ENCODE assay signal across 28 mouse cellular contexts in the genomic region with DNA sequence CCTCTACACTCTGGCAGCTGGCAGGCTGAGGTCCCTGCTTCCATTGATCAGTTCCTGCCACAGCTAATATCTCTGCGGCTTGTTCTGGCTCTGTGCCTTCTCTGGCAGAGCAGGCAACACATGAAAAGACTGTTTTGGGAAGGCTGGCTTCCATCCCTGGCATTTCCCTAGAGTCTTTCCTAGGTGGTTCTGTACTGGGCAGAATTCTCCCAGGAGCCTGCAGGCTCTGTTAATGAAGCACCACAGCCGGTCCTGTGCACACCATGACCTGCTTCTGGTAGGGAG. TPM values are rescaled to one million over a fixed set of nuclear protein-coding genes. Genes with fewer than 3 reads are reported as not detected.
DNase-seq lines count a peak whose midpoint lies in the region; ATAC-seq lines count a peak whose summit lies in the region.
"Had no signal": no experiment of that assay in that cellular context is flagged by ENCODE, and none has a peak within 500 bp of the region (broad histone marks: within the 10 kb centered on the region; RNA-seq: fewer than 3 reads in every experiment).

No protein-coding gene starts in this region.

- H3K9ac ChIP-seq in forebrain, embryonic 14.5 days (ENCODE audit: low read length): no peak overlapping the region
- H3K9ac ChIP-seq: embryonic facial prominence, embryonic 15.5 days; hindbrain, embryonic 14.5 days; liver, embryonic 15.5 days; midbrain, embryonic 12.5 days; stomach, embryonic 15.5 days had no signal

- no peak overlapping the region for H3K27ac ChIP-seq in forebrain, embryonic 14.5 days (ENCODE audit: low read depth, low read length)
- H3K27ac ChIP-seq in forebrain, embryonic 10.5 days: no peak overlapping the region
- H3K27ac ChIP-seq: embryonic facial prominence, embryonic 15.5 days; hindbrain, embryonic 14.5 days; liver, embryonic 15.5 days; midbrain, embryonic 12.5 days; stomach, embryonic 15.5 days had no signal

- no peaks in the 10 kb centered on the region for H3K9me3 ChIP-seq in forebrain, embryonic 14.5 days (replicated peaks; ENCODE audit: control insufficient read depth, low read length)
- no peaks in the 10 kb centered on the region for H3K9me3 ChIP-seq in forebrain, embryonic 10.5 days
- H3K9me3 ChIP-seq: embryonic facial prominence, embryonic 15.5 days; liver, embryonic 15.5 days; midbrain, embryonic 12.5 days; stomach, embryonic 15.5 days had no signal

- H3K36me3 ChIP-seq in forebrain, embryonic 14.5 days (ENCODE audit: control insufficient read depth, insufficient read depth, low read length): no peaks in the 10 kb centered on the region
- H3K36me3 ChIP-seq in forebrain, embryonic 10.5 days (replicated peaks): no peaks in the 10 kb centered on the region
- H3K36me3 ChIP-seq: embryonic facial prominence, embryonic 15.5 days; liver, embryonic 15.5 days; midbrain, embryonic 12.5 days; stomach, embryonic 15.5 days had no signal

- no peak overlapping the region for H3K4me2 ChIP-seq in forebrain, embryonic 14.5 days (ENCODE audit: low read length)
- H3K4me2 ChIP-seq: embryonic facial prominence, embryonic 15.5 days; heart, embryonic 11.5 days; hindbrain, embryonic 14.5 days; liver, embryonic 15.5 days; midbrain, embryonic 12.5 days; stomach, embryonic 15.5 days had no signal

- peak; percentile 70 for DNase-seq in forebrain, embryonic 14.5 days (ENCODE audit: low spot score)
- DNase-seq in forebrain, embryonic 10.5 days (ENCODE audit: extremely low spot score, low spot score): no peak
- DNase-seq in layer of hippocampus, postnatal 10 days (ENCODE audit: low spot score in 2 of 2): peak; percentile 46 to 67
- DNase-seq in layer of hippocampus, adult 9-10 months (ENCODE audit: low spot score): no peak
- peak; percentile 60 to 66 for DNase-seq in right cerebral cortex, postnatal 10 days (ENCODE audit: low spot score in 2 of 2)
- no peak for DNase-seq in right cerebral cortex, postnatal 14 days
- no peak for DNase-seq in T-cell, adult 2 months (ENCODE audit: low spot score)
- DNase-seq: cerebellum, adult 9-11 months; heart, postnatal 10 days; kidney, postnatal 36 days; thymus, adult 18-20 months; thymus, postnatal 4 days had no signal

- 53% methylated on average over 2 of the region's 2 CpGs for WGBS in forebrain, embryonic 14.5 days
- WGBS in forebrain, embryonic 10.5 days: 87% methylated on average over 2 of the region's 2 CpGs

- ATAC-seq in forebrain, embryonic 14.5 days: no peak; the same call in 1 of the 2 replicates
- ATAC-seq: intestine, embryonic 16.5 days had no signal

- no peak overlapping the region for H3K4me3 ChIP-seq in forebrain, embryonic 14.5 days (ENCODE audit: low read depth, low read length)
- no peak overlapping the region for H3K4me3 ChIP-seq in forebrain, embryonic 10.5 days
- H3K4me3 ChIP-seq: embryonic facial prominence, embryonic 15.5 days; liver, embryonic 15.5 days; midbrain, embryonic 12.5 days; myocyte; stomach, embryonic 15.5 days had no signal

- peaks cover 10% of the 10 kb centered on the region; the same call in 1 of the 2 replicates for H3K27me3 ChIP-seq in forebrain, embryonic 14.5 days (replicated peaks; ENCODE audit: control insufficient read depth, insufficient read depth, low read length)
- peaks cover 39% of the 10 kb centered on the region for H3K27me3 ChIP-seq in forebrain, embryonic 10.5 days (ENCODE audit: poor library complexity, severe bottlenecking)
- H3K27me3 ChIP-seq: stomach, embryonic 15.5 days had no signal

- 0 out of 2 replicates have a peak, but pooled peaks cover 5% of the 10 kb centered on the region for H3K4me1 ChIP-seq in forebrain, embryonic 14.5 days (ENCODE audit: control insufficient read depth, insufficient read depth, low read length)
- peaks cover 16% of the 10 kb centered on the region for H3K4me1 ChIP-seq in forebrain, embryonic 10.5 days
- H3K4me1 ChIP-seq: stomach, embryonic 15.5 days had no signal

RNA-seq across cellular contexts. Expression of gene Olfr547, which starts 17.6 kb away (rescaled TPM):
- polyA plus RNA-seq in forebrain, embryonic 14.5 days (2014; fragmentation: Nextera tagmentation; extraction: Ambion mirVana): not detected in 2 replicates
- polyA plus RNA-seq in forebrain, embryonic 10.5 days (2016; fragmentation: Nextera tagmentation; extraction: Ambion mirVana): not detected in 2 replicates
- total RNA-seq in layer of hippocampus, postnatal 10 days (2021): not detected
- total RNA-seq: adrenal gland, postnatal 36 days; gastrocnemius, adult 18-20 months; gastrocnemius, postnatal 4 days; heart, postnatal 10 days; left cerebral cortex, adult 18-20 months had no signal
- polyA plus RNA-seq: embryonic facial prominence, embryonic 15.5 days; heart, embryonic 11.5 days; hindbrain, embryonic 14.5 days; intestine, embryonic 16.5 days; kidney, embryonic 14.5 days; limb, embryonic 11.5 days; liver, embryonic 15.5 days; lung, embryonic 16.5 days; midbrain, embryonic 12.5 days; myocyte; neural tube, embryonic 14.5 days; stomach, embryonic 15.5 days had no signal

RNA-seq across cellular contexts. Expression of gene Olfr545, which starts 17.6 kb away (rescaled TPM):
- 0.23 TPM in 1 of 2 replicates, not detected in the other for polyA plus RNA-seq in forebrain, embryonic 14.5 days (2014; fragmentation: Nextera tagmentation; extraction: Ambion mirVana)
- polyA plus RNA-seq in forebrain, embryonic 10.5 days (2016; fragmentation: Nextera tagmentation; extraction: Ambion mirVana): 0.05 and 0.17 TPM in 2 replicates
- total RNA-seq in layer of hippocampus, postnatal 10 days (2021): not detected
- total RNA-seq: adrenal gland, postnatal 36 days; gastrocnemius, adult 18-20 months; gastrocnemius, postnatal 4 days; heart, postnatal 10 days; left cerebral cortex, adult 18-20 months had no signal
- polyA plus RNA-seq: embryonic facial prominence, embryonic 15.5 days; heart, embryonic 11.5 days; intestine, embryonic 16.5 days; kidney, embryonic 14.5 days; liver, embryonic 15.5 days; lung, embryonic 16.5 days; myocyte; stomach, embryonic 15.5 days had no signal

RNA-seq across cellular contexts. Expression of gene Olfr548-ps1, which starts 23.7 kb away (rescaled TPM):
- polyA plus RNA-seq in forebrain, embryonic 14.5 days (2014; fragmentation: Nextera tagmentation; extraction: Ambion mirVana): not detected in 2 replicates
- not detected in 2 replicates for polyA plus RNA-seq in forebrain, embryonic 10.5 days (2016; fragmentation: Nextera tagmentation; extraction: Ambion mirVana)
- total RNA-seq in layer of hippocampus, postnatal 10 days (2021): not detected
- total RNA-seq: adrenal gland, postnatal 36 days; gastrocnemius, adult 18-20 months; gastrocnemius, postnatal 4 days; heart, postnatal 10 days; left cerebral cortex, adult 18-20 months had no signal
- polyA plus RNA-seq: heart, embryonic 11.5 days; hindbrain, embryonic 14.5 days; intestine, embryonic 16.5 days; kidney, embryonic 14.5 days; limb, embryonic 11.5 days; liver, embryonic 15.5 days; lung, embryonic 16.5 days; midbrain, embryonic 12.5 days; myocyte; neural tube, embryonic 14.5 days; stomach, embryonic 15.5 days had no signal

RNA-seq across cellular contexts. Expression of gene Olfr544, which starts 28.9 kb away (rescaled TPM):
- polyA plus RNA-seq in forebrain, embryonic 14.5 days (2014; fragmentation: Nextera tagmentation; extraction: Ambion mirVana): 0.09 TPM in 1 of 2 replicates, not detected in the other
- 0.06 and 0.14 TPM in 2 replicates for polyA plus RNA-seq in forebrain, embryonic 10.5 days (2016; fragmentation: Nextera tagmentation; extraction: Ambion mirVana)
- total RNA-seq in layer of hippocampus, postnatal 10 days (2021): not detected
- total RNA-seq: adrenal gland, postnatal 36 days; gastrocnemius, adult 18-20 months; gastrocnemius, postnatal 4 days; heart, postnatal 10 days; left cerebral cortex, adult 18-20 months had no signal
- polyA plus RNA-seq: intestine, embryonic 16.5 days; kidney, embryonic 14.5 days; myocyte had no signal

RNA-seq across cellular contexts. Expression of gene Olfr549, which starts 32.7 kb away (rescaled TPM):
- not detected in 2 replicates for polyA plus RNA-seq in forebrain, embryonic 14.5 days (2014; fragmentation: Nextera tagmentation; extraction: Ambion mirVana)
- polyA plus RNA-seq in forebrain, embryonic 10.5 days (2016; fragmentation: Nextera tagmentation; extraction: Ambion mirVana): not detected in 2 replicates
- not detected for total RNA-seq in layer of hippocampus, postnatal 10 days (2021)
- total RNA-seq: adrenal gland, postnatal 36 days; gastrocnemius, adult 18-20 months; gastrocnemius, postnatal 4 days; heart, postnatal 10 days; left cerebral cortex, adult 18-20 months had no signal
- polyA plus RNA-seq: heart, embryonic 11.5 days; hindbrain, embryonic 14.5 days; intestine, embryonic 16.5 days; kidney, embryonic 14.5 days; limb, embryonic 11.5 days; liver, embryonic 15.5 days; lung, embryonic 16.5 days; midbrain, embryonic 12.5 days; myocyte; neural tube, embryonic 14.5 days; stomach, embryonic 15.5 days had no signal

Comparison
In these comparisons a context has a peak if more than half of its experiments do, and no peak if none do; other contexts are left out.
1. DNase-seq: peak in forebrain, embryonic 14.5 days (single experiment), layer of hippocampus, postnatal 10 days (2 of 2) and right cerebral cortex, postnatal 10 days (2 of 2); none in forebrain, embryonic 10.5 days (single experiment), layer of hippocampus, adult 9-10 months (single experiment), right cerebral cortex, postnatal 14 days (single experiment) and T-cell, adult 2 months (single experiment).